Mouse (Mus musculus) MEL (cell line): ENCODE measurements around the gene Skint6. TPM values are rescaled to one million over a fixed set of nuclear protein-coding genes. Genes with fewer than 3 reads are reported as not detected.
"Not testable (repeated sequence)": the region's sequence is repeated elsewhere in the genome, so short reads cannot be mapped to it uniquely, and the experiment has no call there.

Experiments
- DNase-seq: peaks from one replicate; pipeline ENCODE4 v3.0.0; 2011; ENCODE audit warnings: low read depth, low spot score
- H3K27ac ChIP-seq: 2 replicates; pipeline ENCODE4 v1.5.1; 2012; ENCODE audit warnings: low read depth, mild to moderate bottlenecking, control low read depth, low read length, moderate library complexity; ENCODE audit not compliant: control insufficient read depth
- H3K27me3 ChIP-seq, 2 experiments: fragments of 150-350 bp in 1 of 2; sonication (generic) in 1 of 2; 2 replicates each; pipeline ENCODE4 v1.6.1; 2012; ENCODE audit warnings: low read length in 2 of 2, mild to moderate bottlenecking in 2 of 2, improper control_type of control experiment in 1 of 2, moderate library complexity in 1 of 2; ENCODE audit not compliant: insufficient read depth in 2 of 2, control insufficient read depth in 1 of 2
- H3K36me3 ChIP-seq, 2 experiments: 2 replicates each; pipeline ENCODE4 v1.6.1; 2012 to 2014; ENCODE audit warnings: low read length in 2 of 2, improper control_type of control experiment in 1 of 2, inconsistent platforms in 1 of 2, mild to moderate bottlenecking in 1 of 2; ENCODE audit not compliant: insufficient read depth in 2 of 2, control insufficient read depth in 1 of 2
- H3K4me1 ChIP-seq, 2 experiments: fragments of 150-350 bp in 1 of 2; sonication (generic) in 1 of 2; 2 replicates each; pipeline ENCODE4 v1.6.1; 2012; ENCODE audit warnings: low read length in 2 of 2, improper control_type of control experiment in 1 of 2, mild to moderate bottlenecking in 1 of 2; ENCODE audit not compliant: insufficient read depth in 2 of 2, control insufficient read depth in 1 of 2
- H3K4me3 ChIP-seq, 2 experiments: fragments of 150-350 bp in 1 of 2; sonication (generic) in 1 of 2; 2 replicates each; pipeline ENCODE4 v1.5.1; 2012; ENCODE audit warnings: low read depth in 2 of 2, low read length in 2 of 2, mild to moderate bottlenecking in 2 of 2, moderate library complexity in 2 of 2, control low read depth in 1 of 2, improper control_type of control experiment in 1 of 2; ENCODE audit not compliant: control insufficient read depth in 1 of 2, insufficient read depth in 1 of 2
- H3K79me2 ChIP-seq: 2 replicates; pipeline ENCODE4 v1.6.1; 2012; ENCODE audit warnings: mild to moderate bottlenecking, low read length, moderate library complexity; ENCODE audit not compliant: control insufficient read depth, poor library complexity, insufficient read depth
- H3K9ac ChIP-seq: 2 replicates; pipeline ENCODE4 v1.6.1; 2012; ENCODE audit warnings: low read depth, mild to moderate bottlenecking, control low read depth, low read length, moderate library complexity; ENCODE audit not compliant: control insufficient read depth, poor library complexity, severe bottlenecking
- H3K9me3 ChIP-seq: fragments of 150-350 bp; sonication (generic); replicated peaks from 2 replicates; pipeline ENCODE4 v1.6.1; 2012; ENCODE audit warnings: mild to moderate bottlenecking, low read length, improper control_type of control experiment, moderate library complexity; ENCODE audit not compliant: insufficient read depth
- CHD2 ChIP-seq: IDR thresholded peaks from 2 replicates; pipeline ENCODE4 v1.6.1; 2011; ENCODE audit warnings: low read length, improper control_type of control experiment
- ELF1 ChIP-seq: IDR thresholded peaks from 2 replicates; pipeline ENCODE4 v1.6.1; 2014; ENCODE audit warnings: low read depth, mild to moderate bottlenecking, inconsistent platforms, low read length, improper control_type of control experiment, moderate library complexity
- EP300 ChIP-seq, 2 experiments: IDR thresholded peaks; 2 replicates each; pipeline ENCODE4 v1.6.1; 2011; ENCODE audit warnings: improper control_type of control experiment in 2 of 2, low read length in 2 of 2, low read depth in 1 of 2, mild to moderate bottlenecking in 1 of 2
- GABPA ChIP-seq: IDR thresholded peaks from 2 replicates; pipeline ENCODE4 v1.6.1; 2012; ENCODE audit warnings: low read depth, mild to moderate bottlenecking, inconsistent platforms, low read length, improper control_type of control experiment, moderate library complexity
- GATA1 ChIP-seq: IDR thresholded peaks from 2 replicates; pipeline ENCODE4 v1.6.1; 2011; ENCODE audit warnings: low read depth, low read length, improper control_type of control experiment
- HCFC1 ChIP-seq: IDR thresholded peaks from 2 replicates; pipeline ENCODE4 v1.6.1; 2012; ENCODE audit warnings: low read depth, mild to moderate bottlenecking, inconsistent platforms, low read length, improper control_type of control experiment, moderate library complexity
- KAT2A ChIP-seq: conservative IDR thresholded peaks from 2 replicates; pipeline ENCODE4 v1.6.1; 2012; ENCODE audit warnings: low read depth, low read length, improper control_type of control experiment, inconsistent platforms
- MAZ ChIP-seq: IDR thresholded peaks from 2 replicates; pipeline ENCODE4 v1.6.1; 2012; ENCODE audit warnings: low read depth, mild to moderate bottlenecking, inconsistent platforms, low read length, improper control_type of control experiment
- MEF2A ChIP-seq: IDR thresholded peaks from 2 replicates; pipeline ENCODE4 v1.6.1; 2014; ENCODE audit warnings: low read depth, mild to moderate bottlenecking, inconsistent platforms, low read length, improper control_type of control experiment; ENCODE audit not compliant: poor library complexity, insufficient replicate concordance, severe bottlenecking; ENCODE audit errors: extremely low read depth
- MXI1 ChIP-seq: IDR thresholded peaks from 2 replicates; pipeline ENCODE4 v1.6.1; 2011; ENCODE audit warnings: mild to moderate bottlenecking, low read depth, low read length, improper control_type of control experiment
- POLR2A ChIP-seq, 2 experiments: IDR thresholded peaks; 2 replicates each; pipeline ENCODE4 v1.6.1; 2011 to 2012; ENCODE audit warnings: low read length in 2 of 2, mild to moderate bottlenecking in 2 of 2, control low read depth in 1 of 2, improper control_type of control experiment in 1 of 2, low read depth in 1 of 2, moderate library complexity in 1 of 2; ENCODE audit not compliant: control insufficient read depth in 1 of 2, insufficient read depth in 1 of 2, poor library complexity in 1 of 2
- POLR2AphosphoS5 ChIP-seq: IDR thresholded peaks from 2 replicates; pipeline ENCODE4 v1.6.1; 2012; ENCODE audit warnings: low read depth, borderline replicate concordance, mild to moderate bottlenecking, inconsistent platforms, low read length, moderate library complexity, mixed read lengths
- SIN3A ChIP-seq: IDR thresholded peaks from 2 replicates; pipeline ENCODE4 v1.6.1; 2012; ENCODE audit warnings: low read length, improper control_type of control experiment, inconsistent platforms
- UBTF ChIP-seq: IDR thresholded peaks from 2 replicates; pipeline ENCODE4 v1.6.1; 2012; ENCODE audit warnings: low read depth, mild to moderate bottlenecking, inconsistent platforms, low read length, improper control_type of control experiment, moderate library complexity, borderline replicate concordance; ENCODE audit not compliant: insufficient read depth
- ZC3H11A ChIP-seq: IDR thresholded peaks from 2 replicates; pipeline ENCODE4 v1.6.1; 2012; ENCODE audit warnings: low read depth, mild to moderate bottlenecking, inconsistent platforms, low read length, improper control_type of control experiment
- polyA plus RNA-seq, 2 experiments: library from polyadenylated mRNA; stranded (reverse) in 1 of 2; unstranded in 1 of 2; fragments of >175 nt in 1 of 2; fragments of >200 nt in 1 of 2; gene quantifications; 2 replicates each; pipeline versions ENCODE4 v1.2.1 to v1.2.4; 2012; ENCODE audit warnings: low replicate concordance in 2 of 2, low read depth in 1 of 2; ENCODE audit not compliant: insufficient read length in 2 of 2, insufficient read depth in 1 of 2, missing spikeins in 1 of 2
- total RNA-seq: library from RNA; depleted of rRNA; stranded (reverse); fragments of 300-350 nt; gene quantifications from 2 replicates; pipeline ENCODE4 v1.2.3, GENCODE M21; 2012

The Skint6 gene
- total and polyA plus RNA-seq, 3 experiments = not detected

GRCm38 (mm10) chr4:113245808-113246207, 41.0 kb downstream of the Skint6 start:
- no peaks in the 10 kb centered on the region for H3K27me3 ChIP-seq
- H3K9me3 ChIP-seq = no peaks in the 10 kb centered on the region
- H3K36me3 ChIP-seq = no peaks in the 10 kb centered on the region
- DNase-seq = no peak
- H3K79me2 ChIP-seq = no peaks in the 10 kb centered on the region
- TF ChIP-seq ELF1 = no peak
- H3K4me3 ChIP-seq = no peak overlapping the region
- H3K4me1 ChIP-seq = no peaks in the 10 kb centered on the region
- no peak overlapping the region for H3K9ac ChIP-seq
- no peak overlapping the region for H3K27ac ChIP-seq

- no peaks in the 10 kb centered on the region for H3K27me3 ChIP-seq
- no peak overlapping the region for H3K27ac ChIP-seq
- no peak overlapping the region for H3K9ac ChIP-seq
- H3K4me1 ChIP-seq = no peaks in the 10 kb centered on the region
- no peak for DNase-seq
- no peaks in the 10 kb centered on the region for H3K79me2 ChIP-seq
- TF ChIP-seq ZC3H11A (no peak), EP300 (IDR thresholded peaks at IDR 0.05; ENCODE audit: low read depth in 1 of 2, low read length in 2 of 2) (no peak), MAZ (no peak), POLR2A (IDR thresholded peaks at IDR 0.05; ENCODE audit: control insufficient read depth in 1 of 2, insufficient read depth in 1 of 2, low read depth in 1 of 2, low read length in 2 of 2, poor library complexity in 1 of 2) (no peak), HCFC1 (no peak), SIN3A (no peak), GABPA (no peak), POLR2AphosphoS5 (no peak), CHD2 (no peak), MXI1 (no peak), KAT2A (no peak), GATA1 (no peak), MEF2A (no peak), UBTF (no peak)
- no peak overlapping the region for H3K4me3 ChIP-seq
- H3K36me3 ChIP-seq = no peaks in the 10 kb centered on the region
- H3K9me3 ChIP-seq = no peaks in the 10 kb centered on the region
These were observed 219.2 kb downstream of the Skint6 start for GRCm38 (mm10) chr4:113067621-113068020.

DNA sequence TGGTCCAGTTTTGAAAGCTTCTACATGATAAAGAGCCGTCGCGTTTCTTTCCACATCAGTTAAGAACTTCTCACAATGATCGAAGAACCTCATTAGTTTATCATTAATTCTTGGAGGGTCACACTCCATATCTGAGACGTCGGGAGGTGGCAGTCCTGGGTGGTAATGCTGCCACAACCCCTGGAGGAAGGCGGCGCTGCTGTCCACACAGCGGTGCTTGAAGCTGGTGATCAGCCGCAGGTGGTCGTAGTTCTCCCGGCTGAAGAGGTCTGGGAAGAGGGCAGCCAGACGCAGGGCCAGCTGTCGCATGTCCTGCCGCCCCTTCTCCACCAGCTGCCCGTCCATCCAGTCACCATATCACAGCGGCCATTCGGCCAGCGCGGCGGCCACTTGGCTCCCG, 307.6 kb downstream of the Skint6 start:
- H3K27me3 ChIP-seq, H3K36me3 ChIP-seq, H3K9me3 ChIP-seq, H3K79me2 ChIP-seq, H3K27ac ChIP-seq, H3K4me3 ChIP-seq, H3K9ac ChIP-seq, H3K4me1 ChIP-seq, DNase-seq: not testable (repeated sequence)
